Mouse (Mus musculus): ENCODE data around the gene Pitx1. TPM values are rescaled to one million over a fixed set of nuclear protein-coding genes. Genes with fewer than 3 reads are reported as not detected.

Gene Pitx1
- polyA plus RNA-seq, 1 experiment from 2014 or later = not detected

- POLR2A ChIA-PET = no interaction called here
- TF ChIP-seq CTCF (IDR thresholded peaks at IDR 0.05) = no peak
- DNase-seq (ENCODE audit: low read depth, low spot score) (no peak), ATAC-seq (no peak)
- in situ Hi-C loops (cut with MboI; ENCODE audit: low pct_unique_long_range_greater_than_20kb) = no loop called here
- CTCF ChIA-PET = no interaction called here
- peaks cover 67% of the 10 kb centered on the region for H3K27me3 ChIP-seq
These were observed 4.9 kb downstream of the Pitx1 start for GRCm38 (mm10) chr13:55830833-55831721.

- TF ChIP-seq CTCF (IDR thresholded peaks at IDR 0.05) = no peak
- DNase-seq (ENCODE audit: low read depth, low spot score) = no peak
- ChIA-PET POLR2A (no interaction called here), CTCF (no interaction called here)
- ATAC-seq = no peak
- in situ Hi-C loops (cut with MboI; ENCODE audit: low pct_unique_long_range_greater_than_20kb) = no loop called here
- H3K27me3 ChIP-seq = peaks cover 67% of the 10 kb centered on the region
These were observed 5.7 kb downstream of the Pitx1 start for GRCm38 (mm10) chr13:55830081-55830832.

DNA sequence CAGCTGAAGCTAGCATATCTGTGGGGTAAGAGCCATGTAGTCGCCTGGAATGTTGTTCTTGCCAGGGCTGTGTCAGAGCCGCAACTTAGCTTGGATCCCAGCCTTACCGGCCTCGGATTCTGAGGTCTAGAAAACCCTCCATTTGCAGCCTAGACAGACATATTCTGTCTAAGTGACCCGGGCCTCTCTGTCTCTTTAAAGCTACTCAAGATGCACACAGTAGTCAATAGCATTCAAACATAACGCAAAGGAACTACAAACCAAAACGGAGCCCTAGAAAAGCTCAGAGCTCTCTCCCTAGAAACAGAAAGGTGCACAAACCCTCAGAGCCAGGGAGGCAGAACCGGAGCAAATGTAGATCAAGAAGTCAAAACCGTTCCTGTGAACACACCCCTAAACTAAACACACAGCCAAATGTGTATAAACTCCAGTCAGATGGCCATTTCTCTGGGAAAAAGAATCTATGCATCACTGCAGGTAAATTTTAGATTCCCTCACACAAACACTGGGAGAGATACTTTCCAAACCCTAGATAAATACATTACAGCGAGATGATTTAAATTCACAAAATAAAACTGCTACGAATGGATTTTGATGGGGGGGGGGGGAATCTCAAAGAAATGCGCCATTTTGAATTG, 6.9 kb downstream of the Pitx1 start:
- CTCF ChIA-PET = no interaction called here
- no peak for TF ChIP-seq CTCF (IDR thresholded peaks at IDR 0.05)
- peaks cover 72% of the 10 kb centered on the region for H3K27me3 ChIP-seq
- ATAC-seq (no peak), DNase-seq (ENCODE audit: low read depth, low spot score) (no peak)
- POLR2A ChIA-PET = interaction anchor here (0.6 kb wide), 1 partner anchor 340 kb away, joined by 5 read pairs; no protein-coding TSS in a partner anchor
- in situ Hi-C loops (cut with MboI; ENCODE audit: low pct_unique_long_range_greater_than_20kb) = no loop called here

- ATAC-seq (no peak), DNase-seq (ENCODE audit: low read depth, low spot score) (no peak)
- TF ChIP-seq CTCF (IDR thresholded peaks at IDR 0.05) = no peak
- in situ Hi-C loops (cut with MboI; ENCODE audit: low pct_unique_long_range_greater_than_20kb) = no loop called here
- CTCF ChIA-PET = interaction anchor here (1.1 kb wide), 1 partner anchor 51 kb away, joined by 3 read pairs; no protein-coding TSS in a partner anchor
- H3K27me3 ChIP-seq = peaks cover 76% of the 10 kb centered on the region
- POLR2A ChIA-PET = no interaction called here
These were observed 7.6 kb downstream of the Pitx1 start for GRCm38 (mm10) chr13:55828141-55829017.

DNA sequence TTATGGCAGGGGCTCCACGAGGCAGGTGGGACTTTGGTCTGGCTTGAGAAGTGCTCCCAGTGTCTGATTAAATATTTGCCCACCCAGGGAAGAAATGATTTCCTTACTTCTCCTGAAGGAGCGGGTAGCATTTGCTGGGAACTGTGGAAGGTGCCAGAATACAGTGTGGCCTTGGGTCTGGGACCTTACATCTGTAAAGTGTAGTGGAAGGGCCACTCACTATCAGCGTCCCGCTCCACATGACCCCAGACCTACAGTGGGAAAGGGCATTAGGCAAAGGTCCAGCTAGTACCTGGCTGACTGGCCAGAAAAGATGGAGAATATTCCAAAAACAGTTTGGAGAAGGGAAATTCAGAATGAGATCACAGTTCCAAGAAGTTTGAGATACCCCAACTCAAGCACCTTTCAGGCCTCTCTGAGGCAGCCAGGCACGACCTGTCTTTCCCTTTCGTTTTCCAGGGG, 8.3 kb downstream of the Pitx1 start:
- peaks cover 75% of the 10 kb centered on the region for H3K27me3 ChIP-seq
- in situ Hi-C loops (cut with MboI; ENCODE audit: low pct_unique_long_range_greater_than_20kb) = no loop called here
- POLR2A ChIA-PET = no interaction called here
- TF ChIP-seq CTCF (IDR thresholded peaks at IDR 0.05) = no peak
- ATAC-seq (no peak), DNase-seq (ENCODE audit: low read depth, low spot score) (no peak)
- CTCF ChIA-PET = interaction anchor here (1.1 kb wide), 1 partner anchor 51 kb away, joined by 3 read pairs; no protein-coding TSS in a partner anchor

GRCm38 (mm10) chr13:55826796-55827678, 9.0 kb downstream of the Pitx1 start:
- ChIA-PET CTCF (no interaction called here), POLR2A (no interaction called here)
- H3K27me3 ChIP-seq = peaks cover 68% of the 10 kb centered on the region
- DNase-seq (ENCODE audit: low read depth, low spot score) (no peak), ATAC-seq (no peak)
- TF ChIP-seq CTCF (IDR thresholded peaks at IDR 0.05) = no peak
- in situ Hi-C loops (cut with MboI; ENCODE audit: low pct_unique_long_range_greater_than_20kb) = no loop called here

DNA sequence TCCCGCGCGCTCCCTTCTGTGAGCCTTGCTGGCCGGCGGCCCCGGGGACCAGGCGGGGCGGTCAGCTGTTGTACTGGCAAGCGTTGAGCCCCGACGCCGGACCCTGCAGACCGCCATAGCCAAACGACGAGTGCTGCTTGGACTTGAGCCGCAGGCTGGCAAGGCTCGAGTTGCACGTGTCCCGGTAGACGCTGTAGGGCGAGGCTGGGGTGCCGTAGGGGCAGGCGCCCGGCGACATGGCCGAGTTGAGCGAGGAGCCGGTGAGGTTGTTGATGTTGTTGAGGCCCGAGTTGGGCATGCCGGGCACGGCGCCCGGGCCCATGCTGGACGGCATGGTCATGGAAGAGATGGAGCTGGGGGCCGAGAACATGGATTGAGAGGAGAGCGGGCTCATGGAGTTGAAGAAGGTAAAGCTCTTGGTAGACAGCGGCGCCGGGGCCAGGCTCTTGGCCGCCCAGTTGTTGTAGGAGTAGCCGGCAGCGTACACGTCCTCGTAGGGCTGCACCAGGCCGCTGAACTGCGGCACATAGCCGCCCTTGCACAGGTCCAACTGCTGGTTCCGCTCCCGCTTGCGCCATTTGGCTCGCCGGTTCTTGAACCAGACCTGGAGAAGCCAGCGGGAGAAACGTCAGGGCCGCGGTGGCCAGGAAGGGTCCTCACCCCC, 9.9 kb downstream of the Pitx1 start:
- TF ChIP-seq CTCF (IDR thresholded peaks at IDR 0.05) = no peak
- ChIA-PET POLR2A (no interaction called here), CTCF (no interaction called here)
- DNase-seq (ENCODE audit: low read depth, low spot score) (no peak), ATAC-seq (no peak)
- in situ Hi-C loops (cut with MboI; ENCODE audit: low pct_unique_long_range_greater_than_20kb) = no loop called here
- H3K27me3 ChIP-seq = peaks cover 61% of the 10 kb centered on the region

- POLR2A ChIA-PET = no interaction called here
- ATAC-seq (no peak), DNase-seq (ENCODE audit: low read depth, low spot score) (no peak)
- no peak for TF ChIP-seq CTCF (IDR thresholded peaks at IDR 0.05)
- in situ Hi-C loops (cut with MboI; ENCODE audit: low pct_unique_long_range_greater_than_20kb) = no loop called here
- CTCF ChIA-PET = no interaction called here
- H3K27me3 ChIP-seq = peaks cover 57% of the 10 kb centered on the region
These were observed 10.7 kb downstream of the Pitx1 start for GRCm38 (mm10) chr13:55825245-55825681.

Data from Patski (cell line).